Mouse (Mus musculus) heart, embryonic 14.5 days (tissue): ENCODE measurements around the gene Imp4. TPM values are rescaled to one million over a fixed set of nuclear protein-coding genes. Genes with fewer than 3 reads are reported as not detected.

ENCODE experiments used
- ATAC-seq: fragments of 200-750 bp; cut with Nextera tagmentation; 2 replicates; pipeline ENCODE4 v1.8.0; 2017; ENCODE audit warnings: low read depth, moderate TSS enrichment; ENCODE audit not compliant: insufficient number of reproducible peaks, insufficient read depth, low FRiP score
- H3K27ac ChIP-seq, 2 experiments: fragments of 200-500 bp in 1 of 2; fragments of 300-500 bp in 1 of 2; sonication (generic) in 1 of 2; replicated peaks in 1 of 2; 2 replicates each; pipeline ENCODE4 v1.5.1; 2012 to 2014; ENCODE audit warnings: low read depth in 2 of 2, low read length in 2 of 2, control low read depth in 1 of 2, mild to moderate bottlenecking in 1 of 2, mixed read lengths in 1 of 2; ENCODE audit not compliant: control insufficient read depth in 1 of 2, insufficient read depth in 1 of 2
- H3K27me3 ChIP-seq: fragments of 300-500 bp; sonication (generic); 2 replicates; pipeline ENCODE4 v1.6.1; 2014; ENCODE audit warnings: mild to moderate bottlenecking, low read length, control low read depth; ENCODE audit not compliant: control insufficient read depth, insufficient read depth
- H3K36me3 ChIP-seq: fragments of 300-500 bp; sonication (generic); 2 replicates; pipeline ENCODE4 v1.6.1; 2014; ENCODE audit warnings: mild to moderate bottlenecking, control low read depth, low read length, mixed read lengths; ENCODE audit not compliant: control insufficient read depth, insufficient read depth
- H3K4me1 ChIP-seq, 2 experiments: fragments of 200-500 bp in 1 of 2; fragments of 300-500 bp in 1 of 2; sonication (generic) in 1 of 2; 2 replicates each; pipeline ENCODE4 v1.6.1; 2012 to 2014; ENCODE audit warnings: low read length in 2 of 2, control low read depth in 1 of 2, mixed read lengths in 1 of 2; ENCODE audit not compliant: control insufficient read depth in 2 of 2, insufficient read depth in 2 of 2
- H3K4me2 ChIP-seq: fragments of 300-500 bp; sonication (generic); 2 replicates; pipeline ENCODE4 v1.6.1; 2014; ENCODE audit warnings: mild to moderate bottlenecking, low read length
- H3K4me3 ChIP-seq, 2 experiments: fragments of 200-500 bp in 1 of 2; fragments of 300-500 bp in 1 of 2; sonication (generic) in 1 of 2; 2 replicates each; pipeline ENCODE4 v1.5.1; 2012 to 2014; ENCODE audit warnings: low read length in 2 of 2, mild to moderate bottlenecking in 2 of 2, control low read depth in 1 of 2, low read depth in 1 of 2, moderate library complexity in 1 of 2; ENCODE audit not compliant: control insufficient read depth in 1 of 2, insufficient read depth in 1 of 2
- H3K9ac ChIP-seq: fragments of 300-500 bp; sonication (generic); 2 replicates; pipeline ENCODE4 v1.6.1; 2014; ENCODE audit warnings: mild to moderate bottlenecking, low read length
- H3K9me3 ChIP-seq: fragments of 300-500 bp; sonication (generic); 2 replicates; pipeline ENCODE4 v1.6.1; 2016; ENCODE audit warnings: low read length, control low read depth; ENCODE audit not compliant: control insufficient read depth
- WGBS: fragments of 180-500 bp; shearing (Covaris S2); extraction: QIAGEN DNeasy Blood & Tissue Kit; methylation state at CpG from one replicate; pipeline ENCODE4 v1.1.7; 2014; 5-methylcytosine and 5-hydroxymethylcytosine counted together
- polyA plus RNA-seq: library from polyadenylated mRNA; unstranded; fragments of >200 nt; fragmentation: Nextera tagmentation; extraction: Ambion mirVana; gene quantifications from 2 replicates; pipeline ENCODE4 v1.2.1, GENCODE M21; 2014

Gene Imp4
- polyA plus RNA-seq, 1 experiment from 2014 or later = 59.0 TPM

DNA sequence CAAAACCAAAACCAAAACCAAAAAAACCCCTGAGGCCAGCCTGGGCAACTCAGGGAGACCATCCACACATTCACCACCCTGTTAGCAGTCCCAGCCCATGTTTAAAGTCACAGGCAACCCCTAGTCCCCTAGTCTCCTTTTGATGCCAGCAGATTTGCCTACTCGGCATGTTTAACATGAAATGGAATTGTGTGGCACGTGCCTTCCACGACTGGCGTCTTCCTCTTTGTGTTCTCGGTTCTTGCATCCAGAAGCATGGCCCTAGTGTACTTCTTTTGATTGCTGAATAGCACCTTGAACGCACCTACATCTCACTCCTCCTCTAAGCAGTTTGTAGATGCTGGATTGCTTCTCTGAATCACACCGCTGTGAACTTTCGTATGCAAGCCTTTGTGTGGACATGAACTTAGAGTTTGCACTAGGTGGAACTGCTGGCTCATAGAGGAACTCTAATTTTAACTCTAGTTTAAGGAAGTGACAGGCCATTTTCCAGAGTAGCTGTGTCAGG is 24.7 kb downstream of the Imp4 start:
- Histone ChIP-seq H3K9ac (no peak overlapping the region), H3K4me2 (no peak overlapping the region), H3K9me3 (no peaks in the 10 kb centered on the region), H3K4me3 (no peak overlapping the region), H3K36me3 (no peaks in the 10 kb centered on the region), H3K27me3 (peaks cover 8% of the 10 kb centered on the region; the same call in 1 of the 2 replicates), H3K4me1 (peaks cover 4 to 9% of the 10 kb centered on the region in 2 experiments; a peak in 2 of 4 replicates), H3K27ac (no peak overlapping the region)
- no peak for ATAC-seq
- WGBS = 78% methylated on average over 8 of the region's 8 CpGs

DNA sequence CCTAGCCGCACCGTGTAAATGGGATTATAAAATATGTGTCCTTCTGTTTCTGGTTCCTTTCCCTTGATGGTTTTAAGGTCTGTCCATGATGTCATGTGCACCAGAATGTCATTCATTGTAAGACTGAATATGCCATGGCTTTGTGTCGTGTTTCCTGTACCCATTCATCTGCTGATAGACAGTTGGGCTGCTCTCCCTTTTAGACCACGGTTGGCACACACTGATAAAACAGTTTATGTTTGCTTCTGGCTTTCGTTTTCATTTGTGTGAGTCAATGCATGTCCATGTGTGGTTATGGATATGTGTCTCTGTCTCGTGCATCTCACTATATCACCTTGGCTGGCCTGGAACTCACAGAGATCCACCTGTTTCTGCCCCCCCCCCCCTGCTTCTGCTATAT is 25.8 kb downstream of the Imp4 start:
- no peak overlapping the region for H3K9ac ChIP-seq
- no peak for ATAC-seq
- 0 out of 4 replicates have a peak, but pooled peaks cover 0 to 4% of the 10 kb centered on the region in 2 experiments for H3K4me1 ChIP-seq
- H3K36me3 ChIP-seq = no peaks in the 10 kb centered on the region
- WGBS = 67% methylated on average over 6 of the region's 6 CpGs
- no peak overlapping the region for H3K27ac ChIP-seq
- H3K4me2 ChIP-seq = no peak overlapping the region
- peaks cover 8% of the 10 kb centered on the region; the same call in 1 of the 2 replicates for H3K27me3 ChIP-seq
- H3K9me3 ChIP-seq = no peaks in the 10 kb centered on the region
- no peak overlapping the region for H3K4me3 ChIP-seq

DNA sequence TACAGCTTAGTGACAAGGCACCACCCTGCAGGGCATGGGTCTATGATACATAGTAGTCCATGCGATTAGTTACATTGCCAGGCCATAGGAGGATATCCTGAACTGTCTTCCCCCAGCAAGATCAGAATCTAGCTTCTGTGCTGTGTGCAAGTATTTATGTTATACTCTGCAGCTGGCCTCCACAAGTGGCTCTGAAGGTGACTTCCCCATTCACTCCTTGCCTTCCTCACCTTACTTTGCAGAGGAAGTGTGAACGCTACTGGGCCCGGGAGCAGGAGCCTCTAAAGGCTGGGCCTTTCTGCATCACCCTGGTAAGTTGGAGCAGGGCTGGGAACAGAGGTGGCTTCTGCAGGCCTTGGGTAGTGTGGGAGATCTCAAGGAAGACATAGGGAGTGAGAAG is 28.4 kb downstream of the Imp4 start:
- Histone ChIP-seq H3K9ac (no peak overlapping the region), H3K9me3 (no peaks in the 10 kb centered on the region), H3K27me3 (peaks cover 9% of the 10 kb centered on the region), H3K4me3 (no peak overlapping the region), H3K4me1 (peaks cover 4 to 14% of the 10 kb centered on the region in 2 experiments; a peak in 3 of 4 replicates), H3K4me2 (no peak overlapping the region), H3K36me3 (no peaks in the 10 kb centered on the region), H3K27ac (no peak overlapping the region)
- WGBS = 58% methylated on average over 3 of the region's 3 CpGs
- ATAC-seq = no peak

DNA sequence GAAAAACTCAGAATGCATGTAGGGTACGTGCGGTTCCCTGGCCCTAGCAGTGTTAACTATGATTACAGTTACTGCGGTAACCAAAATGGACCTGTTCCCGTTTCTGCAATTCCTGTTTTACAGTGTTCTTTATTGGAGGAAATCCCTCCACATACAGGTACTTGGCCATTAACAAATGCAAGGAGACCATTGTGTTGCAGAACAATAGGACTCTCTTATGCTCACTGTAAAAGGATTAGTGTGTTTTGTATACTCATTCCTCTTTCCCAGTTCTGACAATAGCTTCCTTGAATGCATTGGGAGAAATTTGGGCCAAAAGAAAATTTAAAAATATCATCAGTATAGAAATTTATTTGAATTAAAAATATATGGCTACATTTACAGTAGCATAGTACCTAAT is 28.8 kb downstream of the Imp4 start:
- Histone ChIP-seq H3K9ac (no peak overlapping the region), H3K4me3 (no peak overlapping the region), H3K4me2 (no peak overlapping the region), H3K27me3 (peaks cover 9% of the 10 kb centered on the region), H3K4me1 (peaks cover 7 to 18% of the 10 kb centered on the region in 2 experiments), H3K27ac (no peak overlapping the region), H3K9me3 (no peaks in the 10 kb centered on the region), H3K36me3 (no peaks in the 10 kb centered on the region)
- 76% methylated on average over 4 of the region's 4 CpGs for WGBS
- no peak for ATAC-seq

DNA sequence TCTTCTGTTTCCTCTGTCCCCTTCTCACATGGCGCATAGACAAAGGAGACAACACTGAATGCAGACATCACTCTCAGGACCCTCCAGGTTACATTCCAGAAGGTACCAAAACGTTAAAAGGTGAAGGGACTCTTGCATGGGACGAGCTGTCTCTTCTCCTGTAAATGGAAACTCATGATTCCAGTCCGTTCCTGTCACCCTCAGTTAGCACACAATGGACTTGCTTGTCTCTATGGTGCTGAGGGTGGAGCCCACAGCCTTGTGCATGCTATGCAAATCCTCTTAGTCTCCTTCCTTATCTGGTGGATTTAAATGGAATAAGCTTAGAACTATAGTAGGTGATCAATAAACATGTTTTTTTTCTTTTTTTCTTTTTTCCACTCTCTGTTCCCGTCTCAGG is 30.1 kb downstream of the Imp4 start:
- H3K4me3 ChIP-seq = no peak overlapping the region
- peaks cover 9% of the 10 kb centered on the region for H3K27me3 ChIP-seq
- ATAC-seq = no peak
- H3K4me1 ChIP-seq = peaks cover 7 to 19% of the 10 kb centered on the region in 2 experiments
- no peak overlapping the region for H3K9ac ChIP-seq
- H3K4me2 ChIP-seq = no peak overlapping the region
- no peaks in the 10 kb centered on the region for H3K36me3 ChIP-seq
- no peak overlapping the region for H3K27ac ChIP-seq
- H3K9me3 ChIP-seq = no peaks in the 10 kb centered on the region
- WGBS = 71% methylated on average over 5 of the region's 5 CpGs

DNA sequence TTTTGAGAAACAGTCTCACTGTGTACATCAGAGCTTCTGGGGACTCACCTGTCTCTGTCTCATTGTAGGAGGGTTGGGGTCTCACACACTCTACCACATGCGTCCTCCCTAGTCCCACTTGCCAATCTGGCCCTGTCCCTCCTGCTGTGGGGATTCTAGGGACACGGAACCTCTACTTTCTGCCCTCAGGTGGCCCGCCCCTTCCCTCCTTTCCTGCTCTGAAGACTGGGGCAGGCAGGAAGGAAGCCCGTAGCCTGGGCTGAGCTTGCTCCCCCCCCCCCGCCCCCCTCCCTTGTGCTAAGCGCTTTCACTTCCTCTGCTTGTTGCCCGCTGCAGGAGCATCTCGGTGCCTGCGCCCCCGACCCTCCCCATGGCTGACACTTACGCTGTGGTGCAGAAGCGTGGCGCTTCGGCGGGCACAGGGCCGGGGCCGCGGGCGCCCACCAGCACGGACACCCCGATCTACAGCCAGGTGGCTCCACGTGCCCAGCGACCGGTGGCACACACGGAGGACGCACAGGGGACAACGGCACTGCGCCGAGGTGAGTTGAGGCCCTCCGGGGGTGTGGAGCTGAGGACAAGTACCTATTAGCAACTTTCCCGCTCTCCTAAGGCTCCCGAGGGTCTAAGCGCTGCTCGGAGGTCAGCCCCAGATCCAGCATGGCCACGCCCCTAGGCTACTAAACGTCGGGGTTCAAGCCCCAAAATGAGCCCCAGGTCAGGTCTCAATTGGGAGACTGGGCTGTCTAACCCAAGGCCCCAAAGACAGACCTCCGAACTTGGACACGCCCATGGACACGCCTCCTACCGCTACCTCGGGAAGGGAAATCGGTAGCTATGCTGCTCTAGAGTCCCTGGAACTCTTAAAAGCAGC is 33.0 kb downstream of the Imp4 start:
- peak overlapping the region; percentile 98 for H3K4me2 ChIP-seq

DNA sequence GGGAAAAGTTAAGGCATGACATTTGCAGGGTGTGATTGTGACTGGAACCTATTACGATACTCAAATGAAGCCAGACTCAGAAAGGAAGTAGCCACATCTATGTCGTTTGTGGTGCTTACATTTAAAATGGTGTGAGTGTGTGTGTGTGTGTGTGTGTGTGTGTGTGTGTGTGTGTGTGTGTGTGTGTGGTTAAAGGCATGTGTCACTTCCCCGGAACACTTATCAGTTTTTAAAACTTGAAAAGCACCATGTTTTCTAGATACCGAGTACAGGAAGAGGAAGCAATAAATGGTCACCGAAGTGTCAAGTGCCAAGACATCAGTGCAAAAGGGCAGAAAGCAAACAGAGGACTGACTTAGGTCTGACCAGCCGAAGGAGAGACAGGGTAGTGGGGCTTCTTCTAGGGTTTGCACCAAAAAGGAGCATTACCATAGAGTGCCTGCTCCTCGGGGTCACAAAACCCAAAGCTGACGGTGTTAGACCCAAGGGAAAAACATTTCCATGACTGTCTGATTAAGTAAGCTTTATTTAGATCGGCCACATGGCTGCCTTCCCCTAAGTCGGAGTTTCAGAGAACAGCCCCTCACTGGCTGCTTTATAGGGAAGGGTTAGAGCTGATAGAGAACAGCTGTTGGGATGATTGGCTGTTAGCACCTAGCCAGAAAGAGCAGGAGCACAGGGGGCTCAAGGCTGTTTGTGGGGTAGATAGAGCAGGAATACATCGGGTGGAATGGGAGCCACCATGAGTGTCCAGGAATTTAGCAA is 39.4 kb downstream of the Imp4 start:
- no peak overlapping the region for H3K9ac ChIP-seq
- H3K36me3 ChIP-seq = no peaks in the 10 kb centered on the region
- H3K4me1 ChIP-seq = peaks cover 9 to 20% of the 10 kb centered on the region in 2 experiments
- peak overlapping the region; percentile 72 to 83 for H3K27ac ChIP-seq
- H3K4me2 ChIP-seq = peak overlapping the region; percentile 58
- ATAC-seq = peak; percentile 77
- H3K4me3 ChIP-seq = no peak overlapping the region
- 14% methylated on average over 11 of the region's 11 CpGs for WGBS
- H3K27me3 ChIP-seq = no peaks in the 10 kb centered on the region
- no peaks in the 10 kb centered on the region for H3K9me3 ChIP-seq

More for the DNA sequence above, 33.0 kb downstream of the Imp4 start:
- ATAC-seq = peak; percentile 55
- Histone ChIP-seq H3K4me1 (peaks cover 7 to 19% of the 10 kb centered on the region in 2 experiments), H3K4me3 (peak overlapping the region; percentile 63 to 65), H3K9ac (peak overlapping the region; percentile 75), H3K27me3 (peaks cover 9% of the 10 kb centered on the region), H3K27ac (no peak overlapping the region), H3K36me3 (no peaks in the 10 kb centered on the region), H3K9me3 (no peaks in the 10 kb centered on the region)
- 1% methylated on average over 40 of the region's 43 CpGs for WGBS
